8 mouse cellular contexts compared by ENCODE assay signal in genomic region chr4:94614627-94615006, GRCm38 (mm10). TPM values are rescaled to one million over a fixed set of nuclear protein-coding genes. Genes with fewer than 3 reads are reported as not detected.
DNase-seq lines count a peak whose midpoint lies in the region; ATAC-seq lines count a peak whose summit lies in the region.

No protein-coding gene starts in this region.

- H3K9ac ChIP-seq in forebrain, embryonic 15.5 days (replicated peaks) = peak overlapping the region; percentile 67
- peak overlapping the region; percentile 47 for H3K9ac ChIP-seq in liver, embryonic 16.5 days (ENCODE audit: low read depth, low read length)

- peak overlapping the region; percentile 73 for H3K27ac ChIP-seq in forebrain, embryonic 15.5 days (replicated peaks)
- no peak overlapping the region for H3K27ac ChIP-seq in liver, embryonic 16.5 days (ENCODE audit: low read length)

- peaks cover 19% of the 10 kb centered on the region for H3K4me1 ChIP-seq in forebrain, embryonic 15.5 days
- peaks cover 5% of the 10 kb centered on the region for H3K4me1 ChIP-seq in liver, embryonic 16.5 days (ENCODE audit: control insufficient read depth, low read depth, low read length)

- H3K4me2 ChIP-seq in forebrain, embryonic 15.5 days (replicated peaks) = peak overlapping the region; percentile 60
- peak overlapping the region; percentile 78 for H3K4me2 ChIP-seq in liver, embryonic 16.5 days (ENCODE audit: low read depth, low read length)

- no peak for DNase-seq in frontal cortex, postnatal 14 days (ENCODE audit: low spot score in 2 of 2)
- no peak for DNase-seq in cerebellum, adult 9-11 months
- DNase-seq in left cerebral cortex, adult 11 months (ENCODE audit: low spot score) = no peak
- no peak for DNase-seq in ovary, postnatal 36 days (ENCODE audit: low spot score)

- no peaks in the 10 kb centered on the region for H3K27me3 ChIP-seq in forebrain, embryonic 15.5 days
- no peaks in the 10 kb centered on the region for H3K27me3 ChIP-seq in liver, embryonic 16.5 days (ENCODE audit: control insufficient read depth, insufficient read depth, low read depth, low read length)

- peak; percentile 76 for ATAC-seq in frontal cortex, adult (ENCODE audit: low TSS enrichment)
- peak; percentile 18 for ATAC-seq in CD4-positive, CD25-positive, alpha-beta regulatory T cell, adult 4 months
- ATAC-seq in forebrain, embryonic 15.5 days (replicated peaks) = peak; percentile 78
- peak; percentile 19 for ATAC-seq in liver, embryonic 16.5 days (ENCODE audit: low read depth)

- H3K36me3 ChIP-seq in forebrain, embryonic 15.5 days = no peaks in the 10 kb centered on the region
- H3K36me3 ChIP-seq in liver, embryonic 16.5 days (ENCODE audit: control insufficient read depth, insufficient read depth) = no peaks in the 10 kb centered on the region

- under 1% methylated on average over 18 of the region's 18 CpGs for WGBS in forebrain, embryonic 15.5 days
- WGBS in liver, embryonic 16.5 days (ENCODE audit: insufficient replicate concordance) = 2% methylated on average over 18 of the region's 18 CpGs

- peak overlapping the region; percentile 74 for H3K4me3 ChIP-seq in forebrain, embryonic 15.5 days
- peak overlapping the region; percentile 62 for H3K4me3 ChIP-seq in liver, embryonic 16.5 days (ENCODE audit: low read depth, low read length)

- H3K9me3 ChIP-seq in forebrain, embryonic 15.5 days = no peaks in the 10 kb centered on the region
- H3K9me3 ChIP-seq in liver, embryonic 16.5 days (replicated peaks; ENCODE audit: control insufficient read depth, low read length) = no peaks in the 10 kb centered on the region

RNA-seq across cellular contexts. Expression of gene Ift74, which starts 0.3 kb away (rescaled TPM):
- polyA plus RNA-seq in CD4-positive, CD25-positive, alpha-beta regulatory T cell, adult 4 months (2017; shearing (Covaris generic)) = 1 to 10 TPM; 4.6 to 6.4 TPM
- polyA plus RNA-seq in forebrain, embryonic 15.5 days (2015; fragmentation: Nextera tagmentation; extraction: Ambion mirVana) = 29.2 and 29.7 TPM in 2 replicates
- 2.0 and 2.2 TPM in 2 replicates for polyA plus RNA-seq in liver, embryonic 16.5 days (2015; fragmentation: Nextera tagmentation; extraction: Ambion mirVana)

RNA-seq across cellular contexts. Expression of gene Plaa, which starts 11.6 kb away (rescaled TPM):
- 10 to 100 TPM; 31.6 to 33.7 TPM for polyA plus RNA-seq in CD4-positive, CD25-positive, alpha-beta regulatory T cell, adult 4 months (2017; shearing (Covaris generic))
- 78.6 and 82.3 TPM in 2 replicates for polyA plus RNA-seq in forebrain, embryonic 15.5 days (2015; fragmentation: Nextera tagmentation; extraction: Ambion mirVana)
- polyA plus RNA-seq in liver, embryonic 16.5 days (2015; fragmentation: Nextera tagmentation; extraction: Ambion mirVana) = 22.2 and 22.6 TPM in 2 replicates

RNA-seq across cellular contexts. Expression of gene Lrrc19, which starts 35.3 kb away (rescaled TPM):
- polyA plus RNA-seq in CD4-positive, CD25-positive, alpha-beta regulatory T cell, adult 4 months (2017; shearing (Covaris generic)) = not detected
- polyA plus RNA-seq in forebrain, embryonic 15.5 days (2015; fragmentation: Nextera tagmentation; extraction: Ambion mirVana) = 0.29 and 0.38 TPM in 2 replicates
- 0.04 and 0.13 TPM in 2 replicates for polyA plus RNA-seq in liver, embryonic 16.5 days (2015; fragmentation: Nextera tagmentation; extraction: Ambion mirVana)

RNA-seq across cellular contexts. Expression of gene Caap1, which starts 58.0 kb away (rescaled TPM):
- 1 to 10 TPM; 5.3 to 6.2 TPM for polyA plus RNA-seq in CD4-positive, CD25-positive, alpha-beta regulatory T cell, adult 4 months (2017; shearing (Covaris generic))
- 20.9 and 25.5 TPM in 2 replicates for polyA plus RNA-seq in forebrain, embryonic 15.5 days (2015; fragmentation: Nextera tagmentation; extraction: Ambion mirVana)
- polyA plus RNA-seq in liver, embryonic 16.5 days (2015; fragmentation: Nextera tagmentation; extraction: Ambion mirVana) = 5.3 and 7.1 TPM in 2 replicates

RNA-seq across cellular contexts. Expression of gene Gm10306, which starts 58.3 kb away (rescaled TPM):
- polyA plus RNA-seq in CD4-positive, CD25-positive, alpha-beta regulatory T cell, adult 4 months (2017; shearing (Covaris generic)) = not detected
- polyA plus RNA-seq in forebrain, embryonic 15.5 days (2015; fragmentation: Nextera tagmentation; extraction: Ambion mirVana) = 0.41 TPM in 1 of 2 replicates, not detected in the other
- polyA plus RNA-seq in liver, embryonic 16.5 days (2015; fragmentation: Nextera tagmentation; extraction: Ambion mirVana) = not detected in 2 replicates

Comparison
In these comparisons a context has a peak if more than half of its experiments do, and no peak if none do; other contexts are left out.
1. ATAC-seq: peak in every context shown above with its lines; median percentile 78 in forebrain, embryonic 15.5 days; 76 in frontal cortex, adult; 19 in liver, embryonic 16.5 days; 18 in CD4-positive, CD25-positive, alpha-beta regulatory T cell, adult 4 months.